Mouse (Mus musculus) B cell, adult 2 months (primary cell): ENCODE results near the gene Nfya.

Source experiments
- DNase-seq, 2 experiments: peaks; one replicate each; pipeline ENCODE4 v3.0.0; 2022

Nfya gene

DNA sequence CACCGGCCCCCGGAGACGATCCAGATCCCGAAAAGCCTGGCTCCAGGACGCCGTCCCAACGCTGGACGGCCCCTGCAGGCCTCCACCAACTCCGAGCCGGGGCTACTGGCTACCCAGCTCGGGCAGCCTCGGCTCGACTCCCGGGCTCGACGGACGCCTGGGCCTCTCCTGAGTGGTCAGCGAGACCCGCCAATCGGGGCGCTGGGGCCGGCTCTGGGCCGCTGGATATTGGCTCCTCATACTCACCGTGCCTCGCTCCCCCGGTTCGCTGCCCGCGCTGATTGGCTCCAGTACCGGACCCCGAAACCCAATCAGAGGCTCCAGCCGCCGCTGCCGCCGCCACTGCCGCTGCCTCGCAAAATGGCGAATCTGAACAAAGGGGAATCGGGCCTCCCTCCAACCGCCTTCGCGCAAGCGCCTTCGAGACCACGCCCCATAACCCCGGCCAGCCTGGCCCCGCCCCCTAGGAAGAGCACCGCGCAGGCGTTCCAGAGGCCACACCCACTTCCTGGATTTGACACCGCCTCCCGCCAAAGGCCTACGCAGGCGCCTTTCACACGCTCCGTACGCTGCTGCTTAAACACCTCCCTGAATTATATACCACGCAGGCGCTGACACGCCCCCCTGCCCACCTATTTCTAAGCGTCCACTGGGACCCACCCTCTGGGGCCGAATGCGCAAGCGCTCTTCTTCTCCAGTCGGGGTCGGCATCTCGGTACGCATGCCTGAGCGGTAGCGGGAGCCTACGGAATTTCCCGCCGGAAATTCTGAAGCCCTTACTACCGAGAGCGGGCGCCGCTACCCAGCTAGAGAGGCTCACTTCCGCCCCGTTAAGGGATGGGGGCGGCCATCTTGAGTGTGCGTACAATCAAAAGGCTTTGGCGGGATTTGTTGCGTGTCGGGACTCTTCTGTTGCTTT is at the start of gene Nfya, which contains the start of gene Oard1:
TSS of gene Nfya (minus strand) at position 527 of the 919 bp plus-strand sequence.
TSS of gene Oard1 (plus strand) at position 635 of the 919 bp plus-strand sequence.
- DNase-seq: peak; percentile 100

GRCm38 (mm10) chr17:48457971-48458653 is 48.4 kb upstream of the Nfya start:
- peak; percentile 42 to 43 for DNase-seq

- no peak for DNase-seq
Measured at GRCm38 (mm10) chr17:48455955-48456354, 46.2 kb upstream of the Nfya start.

GRCm38 (mm10) chr17:48454688-48455087 is 45.0 kb upstream of the Nfya start, which contains the start of gene Unc5cl:
TSS of gene Unc5cl (plus strand) at chr17:48454901.
- DNase-seq: no peak

DNA sequence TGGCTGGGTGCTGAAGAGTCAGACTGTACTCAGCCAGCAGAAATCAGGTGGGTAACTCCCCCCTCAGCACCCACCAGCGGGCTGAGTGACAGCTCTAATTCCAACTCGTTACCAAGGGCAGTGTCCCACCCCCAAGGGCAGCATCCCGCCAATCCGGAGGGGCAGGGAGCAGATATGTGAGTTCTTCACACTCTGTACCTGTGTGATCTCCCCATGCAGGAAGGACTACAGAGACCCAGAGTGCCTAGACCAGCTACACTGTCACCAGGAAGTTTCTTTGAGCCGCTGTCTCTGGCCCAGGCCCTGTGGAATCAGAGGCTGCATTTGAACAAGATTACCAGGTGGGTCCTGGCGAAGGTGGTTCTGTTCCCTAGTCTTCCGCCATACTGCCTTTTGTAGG is 44.5 kb upstream of the Nfya start:
- DNase-seq: no peak

DNA sequence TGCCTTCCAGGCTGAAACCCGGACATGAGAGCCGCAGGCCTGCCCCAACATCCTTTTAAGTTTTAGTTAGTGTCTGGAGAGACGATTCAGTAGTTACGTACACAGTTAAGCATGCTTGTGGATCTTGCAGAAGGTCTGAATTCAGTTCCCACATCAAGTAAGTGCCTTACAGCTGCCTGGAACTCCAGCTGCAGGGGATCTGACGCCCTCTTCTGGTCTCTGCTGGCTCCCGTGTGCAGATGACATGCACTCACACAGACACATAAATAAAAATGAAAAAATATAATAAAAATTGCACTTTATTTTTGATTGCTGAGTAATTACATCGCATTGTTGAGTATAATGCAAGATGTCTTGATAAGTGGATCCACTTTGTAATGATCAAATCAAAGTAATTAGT is 43.8 kb upstream of the Nfya start:
- DNase-seq: no peak

DNA sequence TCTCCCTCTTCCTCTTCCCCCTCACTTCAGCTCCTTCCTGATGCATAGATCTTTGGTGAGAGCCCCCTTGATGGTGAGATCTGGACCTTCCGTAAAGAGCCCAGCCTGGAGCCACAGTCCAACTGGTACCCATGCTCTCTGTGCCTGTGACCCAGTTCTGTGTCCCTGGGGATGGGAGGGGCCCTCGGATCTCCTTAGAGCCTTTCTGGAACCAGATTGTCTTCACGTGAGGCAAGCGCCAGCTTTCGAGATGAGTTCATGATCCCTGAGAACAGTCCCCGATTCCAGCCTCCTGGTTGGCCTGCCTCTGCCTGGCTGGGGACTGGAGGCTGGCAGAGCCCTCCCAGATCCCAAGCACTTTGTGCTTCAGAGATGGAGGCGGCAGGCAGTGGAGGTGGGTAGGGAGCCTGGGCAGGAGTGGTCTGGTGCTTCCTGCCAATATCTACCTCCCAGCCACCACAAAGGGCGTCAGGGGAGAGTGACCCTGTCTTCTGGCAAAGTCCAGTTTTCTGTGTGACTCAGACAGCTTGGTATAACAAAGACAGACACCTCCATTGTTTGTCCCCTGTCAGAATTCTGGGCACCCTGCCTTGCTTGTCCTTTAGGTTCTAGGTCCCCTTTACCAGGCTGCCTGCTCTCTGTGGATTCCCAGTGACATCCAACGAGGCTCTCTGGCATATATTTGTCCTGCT is 42.2 kb upstream of the Nfya start:
- DNase-seq: no peak

DNA sequence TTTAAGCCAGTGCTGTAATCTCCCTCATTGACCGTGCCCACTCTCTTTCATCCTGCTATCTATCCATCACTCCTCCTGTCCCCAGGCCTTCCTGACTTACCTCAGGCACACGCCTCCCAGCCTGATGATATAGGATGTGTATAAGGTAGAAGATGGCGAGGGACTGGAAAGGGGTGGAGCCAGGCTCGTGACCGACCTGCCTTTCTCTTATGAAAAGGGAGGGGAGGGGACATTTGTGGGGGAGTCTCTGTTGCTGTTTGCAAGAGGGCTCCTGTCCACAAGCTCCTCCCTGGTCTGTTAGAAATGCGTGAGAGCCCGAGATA is 41.6 kb upstream of the Nfya start, which contains the start of gene Tspo2:
TSS of gene Tspo2 (minus strand) at position 170 of the 323 bp plus-strand sequence.
- no peak for DNase-seq

DNA sequence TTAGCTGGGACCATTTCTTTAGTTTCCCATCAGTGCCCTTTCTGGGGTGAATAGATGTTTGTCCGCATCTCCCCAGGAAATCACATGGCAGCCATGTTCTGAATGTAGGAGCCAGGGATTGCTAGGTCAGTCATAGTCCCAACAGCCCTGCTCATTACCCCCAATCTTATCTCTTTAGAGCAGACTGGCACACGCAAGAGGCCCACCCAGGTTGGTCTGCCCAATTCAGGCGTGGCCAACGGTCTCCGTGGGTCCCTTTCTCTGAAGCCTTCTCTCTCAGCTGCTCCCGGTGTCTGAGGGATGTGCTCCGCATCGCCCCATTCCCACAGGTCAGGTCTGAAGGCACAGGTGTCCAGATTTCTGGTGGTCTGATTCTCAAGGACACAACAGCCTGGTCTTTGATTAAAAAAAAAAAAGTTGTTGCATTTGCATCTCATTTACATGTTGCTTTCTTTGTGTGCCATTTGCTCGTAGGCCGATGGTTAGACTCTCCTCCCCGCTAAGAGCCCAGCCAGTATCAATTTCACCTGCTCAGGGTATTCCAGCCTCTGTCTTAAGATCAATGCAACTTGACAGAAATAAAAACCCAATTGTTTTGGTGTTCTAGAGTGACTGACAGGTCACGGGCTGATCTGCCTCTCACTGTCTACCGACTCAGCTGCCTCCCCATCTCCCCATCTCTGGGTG is 41.1 kb upstream of the Nfya start:
- no peak for DNase-seq

DNA sequence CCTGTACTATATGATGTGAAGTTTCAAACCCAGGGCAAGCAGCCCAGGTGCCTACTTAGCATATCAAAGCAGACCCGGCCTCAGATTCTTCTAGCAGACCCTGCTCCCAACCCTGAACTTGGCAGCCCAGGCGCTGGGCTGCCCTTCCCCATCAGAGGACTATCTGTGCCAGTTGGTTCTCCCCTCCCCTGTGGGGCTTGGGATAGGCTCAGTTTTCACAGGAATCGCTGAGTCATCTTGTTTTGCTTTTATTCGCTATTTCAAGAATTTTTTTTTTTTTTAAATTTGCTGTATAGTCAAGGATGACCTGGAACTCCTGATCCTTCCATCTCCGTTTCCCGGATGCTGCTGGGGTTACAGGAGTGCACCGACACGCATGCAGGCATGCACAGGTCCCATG is 38.0 kb upstream of the Nfya start:
- no peak for DNase-seq

GRCm38 (mm10) chr17:48443542-48444145 is 33.9 kb upstream of the Nfya start:
- no peak for DNase-seq

DNA sequence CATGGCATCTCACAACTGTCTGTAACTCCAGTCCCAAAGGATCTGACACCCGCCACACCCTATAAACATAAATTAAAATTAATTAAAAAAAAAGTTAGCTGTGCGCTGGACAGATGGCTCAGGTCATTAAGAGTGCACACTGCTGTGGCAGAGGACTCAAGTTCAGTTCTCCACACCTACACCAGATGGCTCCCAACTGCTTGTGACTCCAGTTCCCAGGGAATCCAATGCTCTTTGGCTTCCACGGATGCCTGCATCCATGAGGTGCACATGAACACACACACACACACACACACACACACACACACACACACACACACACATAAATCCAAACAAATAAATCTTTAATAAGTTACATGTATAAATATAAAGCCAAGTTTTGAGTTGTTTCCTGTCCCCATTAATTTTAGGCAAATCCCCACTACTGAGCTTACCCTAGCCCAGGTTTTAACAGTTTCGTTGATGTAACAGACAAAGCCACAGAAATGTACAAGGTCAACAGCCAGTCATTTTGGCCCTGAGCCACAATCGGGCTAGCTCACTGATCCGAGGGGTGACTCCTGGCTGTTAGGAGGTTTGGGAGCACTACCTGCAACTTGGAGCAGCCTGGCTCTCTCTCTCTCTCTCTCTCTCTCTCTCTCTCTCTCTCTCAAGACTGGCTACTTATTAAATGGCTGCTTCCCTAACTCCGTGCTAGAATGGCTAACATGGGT is 33.2 kb upstream of the Nfya start:
- no peak for DNase-seq

- no peak for DNase-seq
Measured at GRCm38 (mm10) chr17:48437421-48437911, 27.8 kb upstream of the Nfya start.

DNA sequence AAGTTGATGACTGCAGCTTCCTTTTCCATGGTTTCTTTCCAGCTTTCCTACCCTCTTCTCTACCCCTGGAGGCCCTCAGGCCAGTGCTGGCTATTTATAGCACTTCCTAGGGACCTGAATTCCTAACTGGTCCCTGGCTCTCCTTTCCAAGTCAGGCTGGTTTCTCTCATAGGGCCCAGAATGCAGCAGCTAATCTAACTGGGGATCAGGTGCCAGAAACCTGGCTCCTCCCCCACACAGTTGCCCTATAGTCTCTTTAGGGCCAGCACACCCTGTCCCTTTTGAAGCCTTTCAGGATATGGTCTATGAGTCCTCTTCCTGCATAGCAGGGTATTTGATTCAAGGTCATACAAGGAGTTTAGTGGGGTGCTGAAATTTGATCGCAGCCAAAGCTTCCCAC is 26.8 kb upstream of the Nfya start:
- no peak for DNase-seq

- DNase-seq: no peak
Measured at GRCm38 (mm10) chr17:48434479-48434878, 24.8 kb upstream of the Nfya start.

GRCm38 (mm10) chr17:48433689-48434330 is 24.1 kb upstream of the Nfya start:
- no peak for DNase-seq

DNA sequence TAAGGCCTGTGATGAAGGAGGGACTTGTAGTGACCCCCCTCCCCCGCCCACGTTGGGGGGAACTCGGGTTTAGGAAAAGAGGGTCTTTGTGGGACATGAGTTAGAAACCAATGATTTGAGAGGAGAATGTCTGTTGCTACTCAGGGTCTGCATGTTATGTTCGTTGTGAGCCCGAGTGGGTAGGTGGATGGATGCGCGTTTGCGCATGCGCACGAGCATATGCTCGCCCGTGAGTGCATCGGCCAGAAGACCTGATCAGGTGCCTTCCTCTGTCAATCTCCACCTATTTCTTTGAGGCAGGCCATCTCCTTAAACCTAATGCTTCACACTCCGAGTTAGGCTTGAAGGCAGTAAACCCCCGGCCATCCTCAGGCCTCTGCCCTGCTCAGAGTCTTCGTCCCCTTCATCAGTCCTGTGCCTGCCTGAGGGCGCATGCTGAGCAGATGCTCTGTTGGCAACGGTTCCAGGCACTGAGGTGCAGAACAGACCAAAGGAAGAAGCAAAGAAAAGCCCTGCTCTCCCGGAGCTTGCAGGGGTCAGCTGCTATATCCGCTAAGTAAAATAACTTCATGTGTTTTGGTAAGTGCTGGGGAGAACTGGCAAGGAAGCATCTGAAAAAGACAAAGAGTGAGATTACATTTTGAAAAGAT is 23.4 kb upstream of the Nfya start:
- DNase-seq: no peak

- no peak for DNase-seq
Measured at GRCm38 (mm10) chr17:48432158-48432980, 22.7 kb upstream of the Nfya start, which contains the start of gene Apobec2. TSS of gene Apobec2 (minus strand) at chr17:48432930.

DNA sequence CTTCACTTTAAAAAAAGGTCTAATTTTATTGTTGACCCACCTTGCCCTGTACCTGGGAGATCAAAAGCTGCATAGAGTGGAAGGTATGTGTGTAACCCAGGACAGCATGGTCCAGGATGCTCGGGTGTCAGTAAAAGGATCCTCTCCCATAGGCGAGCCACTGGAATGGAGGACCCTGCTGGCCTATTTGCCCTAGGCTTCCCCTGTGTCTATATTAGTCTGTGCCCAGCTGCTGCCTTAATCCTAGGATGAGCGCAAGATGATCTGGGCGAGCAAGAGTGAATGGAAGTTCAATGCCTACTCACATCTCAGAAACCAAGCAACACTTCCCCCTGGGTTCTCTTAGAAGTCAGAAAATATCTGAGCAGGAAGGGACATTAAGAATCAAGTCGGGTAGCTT is 21.3 kb upstream of the Nfya start:
- DNase-seq: no peak
